Mouse (Mus musculus) spleen, adult 2 months (tissue): ENCODE data around the gene Tspan31. TPM values are rescaled to one million over a fixed set of nuclear protein-coding genes. Genes with fewer than 3 reads are reported as not detected.
"Not testable (repeated sequence)": the region's sequence is repeated elsewhere in the genome, so short reads cannot be mapped to it uniquely, and the experiment has no call there.

Source experiments
- DNase-seq, 2 experiments: peaks; one replicate each; pipeline versions ENCODE4 v3.0.0 to v3.0.0-alpha.2; 2012 to 2021; ENCODE audit warnings: low spot score in 2 of 2, low read depth in 1 of 2
- H3K27ac ChIP-seq: fragments of 200-500 bp; 2 replicates; pipeline ENCODE4 v1.5.1; 2012; ENCODE audit warnings: low read length, inconsistent platforms; ENCODE audit not compliant: insufficient read depth
- H3K27me3 ChIP-seq: fragments of 200-500 bp; 2 replicates; pipeline ENCODE4 v1.6.1; 2012; ENCODE audit warnings: mild to moderate bottlenecking, moderate library complexity, low read length, inconsistent platforms; ENCODE audit not compliant: control insufficient read depth, insufficient read depth
- H3K36me3 ChIP-seq: fragments of 200-500 bp; 2 replicates; pipeline ENCODE4 v1.6.1; 2012; ENCODE audit warnings: mild to moderate bottlenecking, low read length, inconsistent platforms; ENCODE audit not compliant: control insufficient read depth, insufficient read depth
- H3K4me1 ChIP-seq: fragments of 200-500 bp; 2 replicates; pipeline ENCODE4 v1.6.1; 2011; ENCODE audit warnings: inconsistent platforms; ENCODE audit not compliant: control insufficient read depth, insufficient read depth, insufficient read length
- H3K4me3 ChIP-seq: fragments of 200-500 bp; 2 replicates; pipeline ENCODE4 v1.5.1; 2011; ENCODE audit warnings: mild to moderate bottlenecking, inconsistent platforms; ENCODE audit not compliant: insufficient read depth, insufficient read length; ENCODE audit errors: extremely low read depth
- CTCF ChIP-seq: fragments of 200-500 bp; IDR thresholded peaks from 2 replicates; pipeline ENCODE4 v1.5.1; 2011; ENCODE audit warnings: mild to moderate bottlenecking, inconsistent platforms; ENCODE audit not compliant: insufficient read depth, insufficient read length, insufficient replicate concordance; ENCODE audit errors: extremely low read depth
- POLR2A ChIP-seq: fragments of 200-500 bp; IDR thresholded peaks from 2 replicates; pipeline ENCODE4 v1.6.1; 2011; ENCODE audit warnings: low read depth, low read length, inconsistent platforms
- WGBS: fragments of 180-500 bp; shearing (Covaris S2); methylation state at CpG from one replicate; pipeline ENCODE4 v1.1.7; 2018; 5-methylcytosine and 5-hydroxymethylcytosine counted together
- polyA plus RNA-seq: library from polyadenylated mRNA; depleted of rRNA; stranded (reverse); fragments of >200 nt; gene quantifications from 2 replicates; pipeline ENCODE4 v1.2.3, GENCODE M21; 2012

The Tspan31 gene
- polyA plus RNA-seq, 1 experiment = 29.9 TPM

GRCm38 (mm10) chr10:127078001-127078676 is 8.1 kb upstream of the Tspan31 start:
- H3K36me3 ChIP-seq = peaks cover 16% of the 10 kb centered on the region

GRCm38 (mm10) chr10:127077515-127077914 is 7.5 kb upstream of the Tspan31 start:
- H3K27me3 ChIP-seq = no peaks in the 10 kb centered on the region
- peaks cover 4% of the 10 kb centered on the region for H3K4me1 ChIP-seq
- no peak for DNase-seq
- TF ChIP-seq POLR2A (no peak), CTCF (no peak)
- WGBS = 79% methylated on average over 10 of the region's 10 CpGs
- H3K36me3 ChIP-seq = peaks cover 13% of the 10 kb centered on the region
- no peak overlapping the region for H3K27ac ChIP-seq
- H3K4me3 ChIP-seq = no peak overlapping the region

More at GRCm38 (mm10) chr10:127078001-127078676, 8.1 kb upstream of the Tspan31 start:
- DNase-seq = no peak
- Histone ChIP-seq H3K27ac (no peak overlapping the region), H3K4me1 (peaks cover 4% of the 10 kb centered on the region), H3K27me3 (no peaks in the 10 kb centered on the region), H3K4me3 (no peak overlapping the region)
- TF ChIP-seq CTCF (no peak), POLR2A (no peak)
- 75% methylated on average over 12 of the region's 12 CpGs for WGBS

DNA sequence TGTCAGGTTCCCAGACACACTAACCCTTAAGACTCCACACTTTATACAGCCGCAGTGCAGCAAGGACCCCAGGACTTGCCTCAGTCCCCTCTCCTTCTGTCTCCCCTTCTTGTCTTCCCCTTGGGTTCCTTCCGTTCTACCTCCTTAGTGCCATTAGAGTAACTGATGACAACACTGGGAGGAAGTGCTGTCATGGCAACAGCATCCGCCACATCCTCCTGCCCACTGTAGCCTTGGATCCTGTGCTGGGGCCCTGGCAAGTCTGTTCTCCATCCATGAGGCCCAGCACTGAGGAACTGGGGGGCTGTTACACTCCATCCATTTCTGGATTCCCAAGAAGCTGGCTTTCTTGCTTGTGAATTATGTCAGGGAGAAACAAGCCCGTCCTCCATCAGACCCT is 6.0 kb upstream of the Tspan31 start:
- peak; percentile 68 to 72 for DNase-seq
- WGBS = 11% methylated on average over 4 of the region's 4 CpGs
- no peaks in the 10 kb centered on the region for H3K27me3 ChIP-seq
- TF ChIP-seq CTCF (no peak), POLR2A (no peak)
- H3K4me1 ChIP-seq = peaks cover 4% of the 10 kb centered on the region
- peak overlapping the region; percentile 81; the same call in 1 of the 2 replicates for H3K4me3 ChIP-seq
- peaks cover 13% of the 10 kb centered on the region for H3K36me3 ChIP-seq
- H3K27ac ChIP-seq = peak overlapping the region; percentile 84; the same call in 1 of the 2 replicates

- peak overlapping the region; percentile 81 for H3K4me3 ChIP-seq
- TF ChIP-seq POLR2A (no peak), CTCF (no peak)
- peak overlapping the region; percentile 84 for H3K27ac ChIP-seq
- 5% methylated on average over 8 of the region's 8 CpGs for WGBS
- H3K27me3 ChIP-seq = no peaks in the 10 kb centered on the region
- H3K36me3 ChIP-seq = peaks cover 13% of the 10 kb centered on the region
- no peak for DNase-seq
- H3K4me1 ChIP-seq = peaks cover 6% of the 10 kb centered on the region
Measured at GRCm38 (mm10) chr10:127075651-127076050, 5.6 kb upstream of the Tspan31 start.

DNA sequence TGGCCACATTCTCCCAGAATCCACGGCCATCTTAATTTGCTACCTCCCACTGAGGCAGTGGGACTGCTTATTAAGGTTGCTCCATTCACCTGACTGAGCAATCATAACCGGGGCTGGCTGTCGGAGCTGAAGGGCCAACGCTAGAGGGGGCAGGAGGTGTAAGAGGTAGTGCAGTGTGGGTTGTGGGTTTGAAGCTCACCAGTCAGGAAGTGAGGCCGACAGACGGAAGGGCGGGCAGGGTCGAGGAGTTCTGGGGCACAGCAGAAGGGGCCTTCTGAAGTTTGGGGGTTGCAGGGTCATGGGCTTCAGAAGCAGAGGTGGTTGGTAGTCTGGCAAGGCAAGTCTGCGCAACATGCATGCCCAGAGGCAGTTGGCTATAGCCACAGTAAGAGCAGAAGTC is 5.0 kb upstream of the Tspan31 start, which contains the start of gene Agap2:
Agap2 (plus strand) TSS at position 205 of the 400 bp plus-strand sequence.
- Histone ChIP-seq H3K27ac (peak within 1 kb of the TSS; percentile 84), H3K36me3 (peaks cover 8% of the 10 kb centered on the region), H3K4me1 (peaks cover 8% of the 10 kb centered on the region), H3K4me3 (peak within 1 kb of the TSS; percentile 81), H3K27me3 (no peaks in the 10 kb centered on the region)
- peak; percentile 74 to 87 for DNase-seq
- WGBS = 6% methylated on average over 9 of the region's 9 CpGs
- peak; percentile 84; the same call in 1 of the 2 replicates for TF ChIP-seq CTCF
- TF ChIP-seq POLR2A = peak; percentile 67

GRCm38 (mm10) chr10:127073981-127074380 is 3.9 kb upstream of the Tspan31 start:
- no peak for DNase-seq
- Histone ChIP-seq H3K27me3 (no peaks in the 10 kb centered on the region), H3K4me3 (no peak overlapping the region), H3K4me1 (peaks cover 8% of the 10 kb centered on the region; the same call in 1 of the 2 replicates), H3K27ac (no peak overlapping the region), H3K36me3 (no peaks in the 10 kb centered on the region)
- no peak for TF ChIP-seq POLR2A
- TF ChIP-seq CTCF = no peak
- WGBS = 87% methylated on average over 1 of the region's 1 CpGs

DNA sequence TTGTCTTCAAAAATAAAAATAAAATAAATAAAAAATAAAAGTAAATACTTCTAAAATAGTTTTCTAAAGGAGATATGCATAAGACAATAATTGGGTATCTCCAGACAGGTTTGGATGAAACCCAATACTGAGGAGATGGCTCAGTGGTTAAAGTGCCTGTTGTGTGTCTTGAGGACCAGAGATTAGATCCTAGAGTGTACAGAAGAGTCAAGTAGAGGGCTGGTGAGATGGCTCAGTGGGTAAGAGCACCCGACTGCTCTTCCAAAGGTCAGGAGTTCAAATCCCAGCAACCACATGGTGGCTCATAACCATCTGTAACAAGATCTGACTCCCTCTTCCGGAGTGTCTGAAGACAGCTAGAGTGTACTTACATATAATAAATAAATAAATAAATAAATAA is 2.9 kb upstream of the Tspan31 start:
- H3K27me3 ChIP-seq, H3K36me3 ChIP-seq, H3K27ac ChIP-seq, H3K4me1 ChIP-seq, DNase-seq, H3K4me3 ChIP-seq: not testable (repeated sequence)
- 82% methylated on average over 2 of the region's 2 CpGs for WGBS

DNA sequence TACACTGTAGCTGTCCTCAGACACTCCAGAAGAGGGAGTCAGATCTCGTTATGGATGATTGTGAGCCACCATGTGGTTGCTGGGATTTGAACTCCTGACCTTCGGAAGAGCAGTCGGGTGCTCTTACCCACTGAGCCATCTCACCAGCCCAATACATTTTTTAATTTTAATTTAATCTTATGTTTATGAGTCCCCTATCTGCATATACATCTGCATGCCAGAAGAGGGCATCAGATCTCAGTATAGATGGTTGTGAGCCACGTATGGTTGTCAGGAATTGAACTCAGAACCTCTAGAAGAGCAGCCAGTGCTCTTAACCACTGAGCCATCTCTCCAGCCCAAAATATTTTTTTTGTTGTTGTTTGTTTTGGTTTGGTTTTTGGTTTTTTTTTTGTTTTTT is 2.2 kb upstream of the Tspan31 start:
- DNase-seq, H3K4me3 ChIP-seq, H3K36me3 ChIP-seq, H3K27me3 ChIP-seq, H3K4me1 ChIP-seq, H3K27ac ChIP-seq: not testable (repeated sequence)
- WGBS = 76% methylated on average over 4 of the region's 4 CpGs
